In genomic region chr6:101482635-101483465, GRCm38 (mm10) we compare ENCODE assay signal across 10 mouse cellular contexts.
DNase-seq lines count a peak whose midpoint lies in the region; ATAC-seq and TF ChIP-seq lines count a peak whose summit lies in the region.
"Had no signal": no experiment of that assay in that cellular context is flagged by ENCODE, and none has a peak within 500 bp of the region (broad histone marks: within the 10 kb centered on the region; RNA-seq: fewer than 3 reads in every experiment).

No protein-coding gene starts in this region.

- no peaks in the 10 kb centered on the region for H3K9me3 ChIP-seq in kidney, postnatal 0 days (replicated peaks; ENCODE audit: low read length)
- no peaks in the 10 kb centered on the region for H3K9me3 ChIP-seq in forebrain, postnatal 0 days (ENCODE audit: low read length)
- H3K9me3 ChIP-seq in hindbrain, embryonic 10.5 days = no peaks in the 10 kb centered on the region
- H3K9me3 ChIP-seq: neural tube, embryonic 13.5 days had no signal

- peak; percentile 38 for DNase-seq in kidney, postnatal 0 days (ENCODE audit: low spot score)
- DNase-seq in kidney, adult 2 months = no peak
- DNase-seq in adrenal gland, postnatal 25 days = peak; percentile 34
- DNase-seq in forebrain, postnatal 0 days = peak; percentile 33
- peak; percentile 38 for DNase-seq in hindbrain, embryonic 10.5 days (ENCODE audit: low spot score)
- peak; percentile 24 for DNase-seq in lung, postnatal 10 days
- DNase-seq in T-cell, adult 2 months (ENCODE audit: low spot score) = no peak

- TF ChIP-seq CTCF in kidney, postnatal 0 days (IDR thresholded peaks at IDR 0.05; ENCODE audit: low read depth) = no peak
- TF ChIP-seq CTCF in kidney, adult 2 months (conservative IDR thresholded peaks at IDR 0.05; ENCODE audit: insufficient read depth, insufficient read length, low read depth, low read length) = no peak
- no peak for TF ChIP-seq CTCF in forebrain, postnatal 0 days (IDR thresholded peaks at IDR 0.05; ENCODE audit: low read depth)

- no peak overlapping the region for H3K27ac ChIP-seq in kidney, postnatal 0 days
- no peak overlapping the region for H3K27ac ChIP-seq in kidney, adult 2 months (ENCODE audit: insufficient read depth, low read depth, low read length)
- H3K27ac ChIP-seq in forebrain, postnatal 0 days (ENCODE audit: low read depth, low read length) = 0 out of 2 replicates have a peak overlapping the region, but pooled peaks have one; percentile 15
- 0 out of 2 replicates have a peak overlapping the region, but pooled peaks have one; percentile 6 for H3K27ac ChIP-seq in hindbrain, embryonic 10.5 days
- H3K27ac ChIP-seq: neural tube, embryonic 13.5 days had no signal

- no peak overlapping the region for H3K9ac ChIP-seq in kidney, postnatal 0 days (ENCODE audit: low read depth, low read length)
- no peak overlapping the region for H3K9ac ChIP-seq in forebrain, postnatal 0 days
- H3K9ac ChIP-seq: neural tube, embryonic 13.5 days had no signal

- H3K4me3 ChIP-seq in kidney, postnatal 0 days (replicated peaks; ENCODE audit: low read depth, low read length) = no peak overlapping the region
- H3K4me3 ChIP-seq in kidney, adult 2 months (ENCODE audit: insufficient read depth, low read depth, low read length) = no peak overlapping the region
- no peak overlapping the region for H3K4me3 ChIP-seq in forebrain, postnatal 0 days (ENCODE audit: low read depth, low read length)
- H3K4me3 ChIP-seq in hindbrain, embryonic 10.5 days = no peak overlapping the region
- H3K4me3 ChIP-seq: erythroblast, embryonic 14.5 days; neural tube, embryonic 13.5 days had no signal

- TF ChIP-seq POLR2A in kidney, adult 2 months (IDR thresholded peaks at IDR 0.05; ENCODE audit: low read depth, low read length) = no peak

- H3K4me2 ChIP-seq in kidney, postnatal 0 days (ENCODE audit: low read length) = no peak overlapping the region
- H3K4me2 ChIP-seq in forebrain, postnatal 0 days (ENCODE audit: low read depth) = no peak overlapping the region
- H3K4me2 ChIP-seq: neural tube, embryonic 13.5 days had no signal

- 41% methylated on average over 9 of the region's 9 CpGs for WGBS in kidney, postnatal 0 days
- 54% methylated on average over 9 of the region's 9 CpGs for WGBS in kidney, adult 2 months
- WGBS in forebrain, postnatal 0 days = 36% methylated on average over 9 of the region's 9 CpGs
- WGBS in hindbrain, embryonic 10.5 days = 66% methylated on average over 9 of the region's 9 CpGs

- no peak for ATAC-seq in kidney, postnatal 0 days (replicated peaks; ENCODE audit: low FRiP score, low read depth)
- peak; percentile 43 for ATAC-seq in forebrain, postnatal 0 days
- no peak for ATAC-seq in inflammation-experienced regulatory T-cells, adult 6 months

- no peaks in the 10 kb centered on the region; the same call in 1 of the 2 replicates for H3K4me1 ChIP-seq in kidney, postnatal 0 days (replicated peaks; ENCODE audit: insufficient read depth, low read length)
- no peaks in the 10 kb centered on the region for H3K4me1 ChIP-seq in kidney, adult 2 months (ENCODE audit: control insufficient read depth, insufficient read depth, low read length)
- H3K4me1 ChIP-seq in forebrain, postnatal 0 days (ENCODE audit: insufficient read depth) = no peaks in the 10 kb centered on the region
- H3K4me1 ChIP-seq in hindbrain, embryonic 10.5 days (replicated peaks) = peaks cover 23% of the 10 kb centered on the region

- H3K36me3 ChIP-seq in kidney, postnatal 0 days (ENCODE audit: insufficient read depth, low read length) = no peaks in the 10 kb centered on the region
- H3K36me3 ChIP-seq in kidney, adult 2 months (ENCODE audit: control insufficient read depth, insufficient read depth, low read length) = no peaks in the 10 kb centered on the region
- no peaks in the 10 kb centered on the region for H3K36me3 ChIP-seq in forebrain, postnatal 0 days (ENCODE audit: insufficient read depth)
- no peaks in the 10 kb centered on the region for H3K36me3 ChIP-seq in hindbrain, embryonic 10.5 days
- H3K36me3 ChIP-seq: neural tube, embryonic 13.5 days had no signal

- no peaks in the 10 kb centered on the region for H3K27me3 ChIP-seq in kidney, postnatal 0 days (ENCODE audit: insufficient read depth, low read length)
- H3K27me3 ChIP-seq in kidney, adult 2 months (replicated peaks; ENCODE audit: control insufficient read depth, insufficient read depth, low read length) = no peaks in the 10 kb centered on the region
- no peaks in the 10 kb centered on the region for H3K27me3 ChIP-seq in forebrain, postnatal 0 days (ENCODE audit: insufficient read depth, low read length)
- H3K27me3 ChIP-seq in hindbrain, embryonic 10.5 days (ENCODE audit: insufficient read depth, poor library complexity, severe bottlenecking) = no peaks in the 10 kb centered on the region
- H3K27me3 ChIP-seq: neural tube, embryonic 13.5 days had no signal

Comparison
In these comparisons a context has a peak if more than half of its experiments do, and no peak if none do; other contexts are left out.
1. DNase-seq: peak in kidney, postnatal 0 days (single experiment), adrenal gland, postnatal 25 days (single experiment), forebrain, postnatal 0 days (single experiment), hindbrain, embryonic 10.5 days (single experiment) and lung, postnatal 10 days (single experiment); none in kidney, adult 2 months (single experiment) and T-cell, adult 2 months (single experiment).
2. H3K27ac ChIP-seq: peak in forebrain, postnatal 0 days (single experiment) and hindbrain, embryonic 10.5 days (single experiment); none in kidney, postnatal 0 days (single experiment) and kidney, adult 2 months (single experiment).